Mouse (Mus musculus): ENCODE results near the gene Fam107b.

Gene Fam107b

GRCm38 (mm10) chr2:3570186-3570585 lies at the start of gene Fam107b:
Gene Fam107b (plus strand): TSS chr2:3570488.
- DNase-seq: no peak

GRCm38 (mm10) chr2:3522558-3522957 lies 47.7 kb upstream of the Fam107b start:
- no peak for DNase-seq

- DNase-seq: no peak
Observed at GRCm38 (mm10) chr2:3526288-3526687, 44.0 kb upstream of the Fam107b start.

DNA sequence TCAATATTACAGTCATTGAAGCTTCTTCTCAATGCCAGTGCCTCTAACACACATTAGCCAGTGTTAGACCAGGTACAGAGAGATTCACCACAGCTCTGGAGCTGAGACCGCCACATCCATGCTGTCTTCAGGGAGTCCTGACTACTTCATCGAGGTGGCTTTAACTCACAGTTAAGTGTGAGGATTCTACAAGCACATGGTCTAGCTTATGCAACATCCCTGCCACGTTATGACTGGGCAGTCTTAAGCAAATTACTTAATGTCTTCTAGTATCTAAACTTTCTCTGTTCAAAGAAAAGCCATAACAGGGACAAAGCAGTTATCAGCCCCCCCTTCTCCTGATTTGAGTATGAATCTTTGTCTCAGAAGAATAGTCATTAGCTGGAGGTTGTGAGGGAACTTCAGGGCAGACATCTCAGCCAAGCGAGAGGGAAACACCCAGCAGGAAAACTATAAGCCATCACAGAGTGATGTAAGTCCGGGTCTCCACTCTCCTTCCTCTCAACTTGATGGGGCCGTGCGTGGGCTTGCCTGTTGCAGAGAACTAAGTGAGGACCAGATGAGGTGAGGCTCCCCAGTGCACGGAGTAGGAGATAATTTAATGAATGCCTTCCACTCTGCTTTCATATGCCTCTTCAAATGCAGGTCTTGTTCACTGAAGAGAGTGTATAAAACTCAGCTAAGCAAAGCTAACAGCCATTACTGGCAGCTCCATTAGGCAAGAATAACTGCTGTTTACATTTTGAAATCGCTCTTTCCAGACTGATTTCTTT lies 28.8 kb upstream of the Fam107b start:
- DNase-seq: no peak

DNA sequence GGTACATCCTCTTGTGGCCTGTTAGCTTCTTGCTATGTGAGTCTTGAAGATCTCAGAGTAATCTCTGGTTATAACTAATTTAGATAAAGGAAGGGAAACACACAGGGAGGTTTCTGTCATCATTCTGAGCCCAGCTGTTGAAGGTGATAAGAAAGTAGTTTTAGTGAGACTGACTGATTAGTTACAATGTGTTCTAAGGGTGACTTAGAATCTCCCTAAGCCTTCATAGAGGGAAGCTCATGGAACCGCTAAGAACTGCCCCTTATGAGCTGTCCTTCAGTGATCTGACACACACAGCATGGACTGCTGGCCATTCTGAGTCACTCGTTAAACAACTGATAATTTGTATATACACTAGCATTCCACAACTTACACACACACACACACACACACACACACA lies 24.2 kb upstream of the Fam107b start:
- DNase-seq: no peak

DNA sequence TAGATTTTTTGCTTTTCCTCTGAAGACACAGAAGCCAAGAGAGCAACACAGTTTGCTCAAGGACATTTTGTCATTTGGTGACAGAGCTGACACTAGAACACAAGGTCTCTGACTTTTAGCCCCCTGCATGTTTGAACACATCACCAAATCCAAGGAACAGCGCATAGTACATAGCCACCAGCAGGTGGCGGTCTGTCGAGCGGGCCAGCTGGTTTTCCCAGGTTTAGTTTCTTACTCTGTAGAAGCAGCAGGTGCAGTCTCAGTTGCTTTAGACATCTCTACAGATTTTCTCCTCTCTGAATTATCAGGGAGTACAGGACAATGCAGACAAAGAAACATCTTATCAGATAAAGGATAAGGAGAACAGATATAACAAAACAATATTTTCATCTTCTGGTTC lies 23.7 kb upstream of the Fam107b start:
- peak; percentile 64 for DNase-seq

GRCm38 (mm10) chr2:3570606-3571005 lies 318 bp downstream of the Fam107b start:
- peak; percentile 21 for DNase-seq

GRCm38 (mm10) chr2:3573883-3574282 lies 3.6 kb downstream of the Fam107b start:
- DNase-seq: no peak

DNA sequence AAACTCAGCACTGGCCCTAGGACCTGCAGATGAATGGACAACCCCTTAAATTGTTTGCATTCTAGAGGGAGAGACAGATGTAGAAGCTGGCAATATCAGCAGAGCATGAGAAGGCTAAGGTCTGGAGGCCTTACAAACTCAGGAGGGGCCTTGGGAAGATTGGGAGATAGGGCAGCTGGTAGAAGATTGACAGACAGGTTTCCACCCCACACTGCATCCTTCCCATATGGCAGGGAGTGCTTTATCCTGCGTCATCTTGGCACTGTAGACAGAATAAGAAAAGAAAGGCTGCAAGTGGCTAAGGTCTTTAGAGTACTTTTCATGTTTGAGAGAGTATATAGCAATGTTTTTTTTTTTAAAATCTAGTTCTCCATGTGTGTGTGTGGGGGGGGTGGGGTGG lies 4.9 kb downstream of the Fam107b start:
- no peak for DNase-seq

DNA sequence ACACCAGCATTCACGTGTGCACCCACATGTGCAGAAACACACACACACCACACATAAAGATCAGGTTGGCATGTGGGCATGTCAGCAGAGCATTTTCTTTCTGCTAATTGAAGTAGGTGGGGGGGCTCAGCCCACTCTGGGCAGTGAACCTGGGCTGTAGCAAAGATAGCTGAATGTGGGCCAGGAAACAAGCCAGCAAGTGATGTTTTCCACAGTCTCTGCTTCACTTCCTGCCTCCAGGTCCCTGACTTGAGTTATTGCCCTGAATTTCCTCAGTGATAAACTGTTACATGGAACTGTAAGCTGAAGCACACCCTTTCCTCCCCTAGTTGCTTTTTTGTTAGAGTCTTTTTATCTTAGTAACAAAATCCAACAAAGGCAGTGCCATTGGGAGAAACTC lies 6.1 kb downstream of the Fam107b start:
- no peak for DNase-seq

DNA sequence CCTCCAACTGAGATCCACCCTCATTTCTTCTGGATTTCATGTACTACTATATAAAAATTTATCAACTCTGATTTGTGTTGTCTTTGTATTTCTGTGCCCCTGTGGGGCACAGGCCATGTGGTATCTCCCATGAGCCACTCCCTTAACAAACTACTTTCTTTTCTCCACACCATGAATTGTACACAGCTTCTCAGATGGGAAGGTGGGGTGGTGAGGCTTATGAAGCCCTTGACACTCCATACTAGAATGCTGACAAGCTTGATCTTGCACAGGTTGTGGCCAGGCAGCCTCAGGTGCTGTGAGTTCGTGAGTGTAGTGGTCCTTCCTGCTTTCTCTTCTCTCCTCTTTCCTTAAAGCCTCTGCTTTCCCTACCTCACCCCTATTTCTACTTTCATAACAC lies 6.9 kb downstream of the Fam107b start:
- no peak for DNase-seq

DNA sequence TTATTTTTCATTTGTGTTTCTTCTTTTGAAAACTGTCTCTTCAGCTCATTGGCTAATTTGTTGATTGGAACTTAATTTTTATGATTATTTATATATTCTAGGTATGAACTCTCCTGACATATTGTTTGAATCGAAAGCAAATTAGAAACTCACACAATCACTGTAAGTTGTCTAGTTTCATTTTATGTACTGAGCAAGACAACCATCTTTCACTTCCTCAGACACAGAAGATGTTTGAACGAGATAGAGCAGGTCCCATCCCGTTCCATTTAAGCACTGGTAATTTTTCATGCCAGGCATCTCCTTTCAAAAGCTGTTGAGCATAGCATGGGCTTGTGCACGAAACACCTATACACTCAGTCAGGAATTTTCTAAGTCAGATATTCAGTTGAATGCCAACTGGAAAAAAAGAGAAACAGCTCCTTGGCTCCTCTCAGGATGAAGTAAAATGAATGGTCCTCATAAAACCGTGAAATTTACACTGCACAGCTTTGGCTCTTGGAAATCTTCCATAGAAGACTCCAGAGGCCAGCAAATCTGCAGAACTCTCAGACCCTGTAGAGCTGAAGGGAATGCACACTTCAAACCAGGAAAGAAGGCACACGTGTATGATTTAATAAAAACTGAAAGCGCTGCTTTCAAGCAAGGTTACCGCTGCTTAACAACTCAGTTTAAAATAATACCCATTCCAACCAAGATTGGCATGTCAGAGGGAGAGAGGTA lies 8.1 kb downstream of the Fam107b start:
- no peak for DNase-seq

- DNase-seq: no peak
Observed at GRCm38 (mm10) chr2:3579316-3579902, 9.1 kb downstream of the Fam107b start.

GRCm38 (mm10) chr2:3582830-3583229 lies 12.5 kb downstream of the Fam107b start:
- DNase-seq: no peak

- no peak for DNase-seq
Observed at GRCm38 (mm10) chr2:3585231-3585783, 15.0 kb downstream of the Fam107b start.

GRCm38 (mm10) chr2:3590086-3590915 lies 20.0 kb downstream of the Fam107b start:
- no peak for DNase-seq

DNA sequence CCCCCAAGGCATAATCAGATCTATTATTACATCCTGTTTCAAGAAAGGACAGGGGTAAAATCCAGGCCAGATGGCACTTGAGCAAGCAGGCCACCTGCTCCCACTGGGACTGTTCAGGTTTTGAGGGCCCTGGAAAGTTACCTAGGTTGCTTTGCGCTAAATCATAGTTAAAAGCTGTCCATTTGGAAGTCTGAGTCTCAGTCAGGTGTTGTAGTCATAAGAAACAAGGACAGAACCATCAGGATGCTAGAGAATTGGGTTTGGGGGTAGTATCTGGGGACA lies 20.6 kb downstream of the Fam107b start:
- DNase-seq: no peak

DNA sequence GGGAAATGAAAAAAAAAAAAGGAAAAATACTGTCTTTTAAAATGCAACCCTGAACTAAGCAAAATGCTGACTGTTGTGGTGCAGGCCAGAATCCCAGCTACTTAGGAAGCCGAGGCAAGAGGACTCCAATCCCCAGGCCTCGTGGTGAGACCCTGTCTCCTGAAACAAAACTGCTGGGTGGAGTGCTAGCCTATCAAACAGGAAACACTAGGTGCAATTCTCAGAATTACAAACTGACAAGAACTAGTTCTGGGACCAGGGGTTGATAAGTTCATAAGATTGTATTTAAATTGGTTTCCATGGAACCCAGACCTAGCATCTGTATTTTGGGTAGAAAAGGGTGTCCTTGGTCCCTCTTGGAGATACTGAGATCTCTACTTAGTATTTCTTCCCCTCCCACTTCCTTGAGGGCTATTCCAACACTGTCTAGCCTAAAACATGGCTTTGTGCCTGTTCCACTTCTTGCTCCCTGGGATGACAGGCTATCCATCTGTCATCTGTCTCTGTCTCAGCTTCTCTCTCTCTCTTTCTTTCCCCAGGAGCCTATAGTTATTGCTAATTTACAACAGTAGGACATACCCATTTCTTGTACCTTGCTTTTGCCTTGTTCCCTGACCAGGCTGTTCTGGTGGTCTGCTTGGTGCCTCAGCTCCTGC lies 24.5 kb downstream of the Fam107b start:
- no peak for DNase-seq

DNA sequence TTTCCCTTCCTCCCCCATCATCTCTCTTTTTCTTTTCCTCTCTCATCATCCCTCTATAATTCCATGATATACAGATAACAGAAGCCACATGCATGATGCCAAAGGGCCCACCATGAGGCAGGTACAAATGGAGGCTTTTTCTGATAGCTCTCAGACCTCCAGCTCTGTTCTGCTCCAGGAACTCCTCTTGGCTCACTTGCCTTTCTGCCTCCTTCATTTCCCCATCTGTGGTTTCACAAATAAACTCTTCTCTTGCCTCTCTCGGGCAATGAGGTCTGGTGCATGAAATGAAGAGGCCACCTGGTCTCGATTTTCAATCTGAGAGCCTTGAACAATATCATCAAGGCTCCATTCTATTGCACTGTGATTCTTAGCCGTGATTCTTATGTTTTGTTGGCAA lies 30.1 kb downstream of the Fam107b start:
- no peak for DNase-seq

DNA sequence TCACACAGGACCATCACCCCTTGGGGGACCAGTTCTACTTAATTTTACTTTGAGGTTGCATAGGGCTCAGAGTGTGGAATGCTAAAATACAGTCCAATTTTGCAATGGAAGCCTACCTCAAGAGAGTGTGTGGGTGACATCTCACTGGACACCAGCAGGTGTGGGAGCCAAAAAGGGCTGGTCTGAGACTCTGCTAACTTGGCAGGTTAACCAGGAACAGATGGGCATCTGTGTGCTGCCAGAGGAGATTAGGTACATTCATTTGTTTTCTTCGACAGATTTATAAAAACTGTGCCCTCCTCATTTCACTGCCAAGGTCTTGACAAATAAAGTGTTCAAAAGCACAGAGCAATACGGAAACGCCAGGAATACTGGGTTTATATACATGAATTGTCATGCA lies 32.3 kb downstream of the Fam107b start:
- DNase-seq: no peak

GRCm38 (mm10) chr2:3603181-3603580 lies 32.9 kb downstream of the Fam107b start:
- DNase-seq: no peak
